Mouse (Mus musculus) heart, adult 11 months (tissue): Measurements from ENCODE around the gene Srp9.

Source experiments
- DNase-seq: peaks from one replicate; pipeline ENCODE4 v3.0.0; 2022

Gene Srp9

GRCm38 (mm10) chr1:182107251-182107650, 17.3 kb upstream of the Srp9 start:
- DNase-seq = peak; percentile 93

- peak; percentile 98 for DNase-seq
Observed at GRCm38 (mm10) chr1:182108397-182109099, 16.0 kb upstream of the Srp9 start.

GRCm38 (mm10) chr1:182110185-182110584, 14.4 kb upstream of the Srp9 start:
- DNase-seq = peak; percentile 79

- peak; percentile 97 for DNase-seq
Observed at GRCm38 (mm10) chr1:182110708-182111385, 13.7 kb upstream of the Srp9 start.

- no peak for DNase-seq
Observed at GRCm38 (mm10) chr1:182111386-182112317, 12.9 kb upstream of the Srp9 start.

- peak; percentile 86 for DNase-seq
Observed at GRCm38 (mm10) chr1:182112385-182112784, 12.2 kb upstream of the Srp9 start.

- no peak for DNase-seq
Observed at GRCm38 (mm10) chr1:182113131-182113530, 11.4 kb upstream of the Srp9 start.

GRCm38 (mm10) chr1:182113587-182114500, 10.7 kb upstream of the Srp9 start:
- peak; percentile 84 for DNase-seq

- DNase-seq = no peak
Observed at GRCm38 (mm10) chr1:182115197-182115596, 9.3 kb upstream of the Srp9 start.

- DNase-seq = no peak
Observed at GRCm38 (mm10) chr1:182115651-182116408, 8.7 kb upstream of the Srp9 start.

- DNase-seq = no peak
Observed at GRCm38 (mm10) chr1:182122413-182122812, 2.1 kb upstream of the Srp9 start.

- DNase-seq = peak; percentile 99
Observed at GRCm38 (mm10) chr1:182124924-182125368, 409 bp downstream of the Srp9 start.

GRCm38 (mm10) chr1:182130830-182131229, 6.3 kb downstream of the Srp9 start:
- DNase-seq = no peak

GRCm38 (mm10) chr1:182137204-182138125, 12.9 kb downstream of the Srp9 start:
- no peak for DNase-seq

GRCm38 (mm10) chr1:182138172-182138571, 13.6 kb downstream of the Srp9 start:
- DNase-seq = no peak

GRCm38 (mm10) chr1:182139937-182140336, 15.4 kb downstream of the Srp9 start:
- DNase-seq = no peak

GRCm38 (mm10) chr1:182140370-182140769, 15.8 kb downstream of the Srp9 start:
- peak; percentile 96 for DNase-seq

GRCm38 (mm10) chr1:182142725-182143124, 18.2 kb downstream of the Srp9 start:
- DNase-seq = no peak

GRCm38 (mm10) chr1:182143288-182143687, 18.8 kb downstream of the Srp9 start:
- no peak for DNase-seq

- no peak for DNase-seq
Observed at GRCm38 (mm10) chr1:182145546-182145945, 21.0 kb downstream of the Srp9 start.
